Mouse (Mus musculus) forebrain, embryonic 10.5 days (tissue): ENCODE data around the gene Olfr930. TPM values are rescaled to one million over a fixed set of nuclear protein-coding genes. Genes with fewer than 3 reads are reported as not detected.

ENCODE experiments used
- DNase-seq: peaks from one replicate; pipeline ENCODE4 v3.0.0-alpha.2; 2017; ENCODE audit warnings: low spot score; ENCODE audit errors: extremely low spot score
- H3K27ac ChIP-seq: fragments of 300-500 bp; sonication (generic); 2 replicates; pipeline ENCODE4 v1.5.1; 2016; ENCODE audit warnings: mild to moderate bottlenecking
- H3K27me3 ChIP-seq: fragments of 300-500 bp; sonication (generic); 2 replicates; pipeline ENCODE4 v1.6.1; 2016; ENCODE audit warnings: mild to moderate bottlenecking; ENCODE audit not compliant: poor library complexity, severe bottlenecking
- H3K36me3 ChIP-seq: fragments of 300-500 bp; sonication (generic); replicated peaks from 2 replicates; pipeline ENCODE4 v1.6.1; 2016; ENCODE audit warnings: mild to moderate bottlenecking, moderate library complexity
- H3K4me1 ChIP-seq: fragments of 300-500 bp; sonication (generic); 2 replicates; pipeline ENCODE4 v1.6.1; 2016
- H3K4me3 ChIP-seq: fragments of 300-500 bp; sonication (generic); 2 replicates; pipeline ENCODE4 v1.5.1; 2016; ENCODE audit warnings: mild to moderate bottlenecking, moderate library complexity
- H3K9me3 ChIP-seq: fragments of 300-500 bp; sonication (generic); 2 replicates; pipeline ENCODE4 v1.6.1; 2016; ENCODE audit warnings: mild to moderate bottlenecking, moderate library complexity
- WGBS: fragments of 180-500 bp; shearing (Covaris S2); methylation state at CpG from one replicate; pipeline ENCODE4 v1.1.7; 2016; 5-methylcytosine and 5-hydroxymethylcytosine counted together
- polyA plus RNA-seq: library from polyadenylated mRNA; unstranded; fragments of >200 nt; fragmentation: Nextera tagmentation; extraction: Ambion mirVana; gene quantifications from 2 replicates; pipeline ENCODE4 v1.2.1, GENCODE M21; 2016

Gene Olfr930
- polyA plus RNA-seq, result not detected in 2 replicates

- no peaks in the 10 kb centered on the region for H3K27me3 ChIP-seq
- H3K4me3 ChIP-seq, result no peak within 1 kb of the TSS
- no peaks in the 10 kb centered on the region for H3K9me3 ChIP-seq
- no peaks in the 10 kb centered on the region for H3K36me3 ChIP-seq
- no peak for DNase-seq
- no peaks in the 10 kb centered on the region for H3K4me1 ChIP-seq
- H3K27ac ChIP-seq, result no peak within 1 kb of the TSS
These were observed at the start of gene Olfr930 for GRCm38 (mm10) chr9:38929509-38929908. Gene Olfr930 (plus strand): TSS chr9:38929809.

GRCm38 (mm10) chr9:38953401-38954123, 24.0 kb downstream of the Olfr930 start:
- 88% methylated on average over 7 of the region's 7 CpGs for WGBS
- Histone ChIP-seq H3K27me3 (no peaks in the 10 kb centered on the region), H3K4me1 (no peaks in the 10 kb centered on the region), H3K4me3 (no peak overlapping the region), H3K27ac (no peak overlapping the region), H3K9me3 (no peaks in the 10 kb centered on the region), H3K36me3 (no peaks in the 10 kb centered on the region)
- no peak for DNase-seq

- H3K4me1 ChIP-seq, result no peaks in the 10 kb centered on the region
- no peaks in the 10 kb centered on the region for H3K27me3 ChIP-seq
- no peak for DNase-seq
- no peaks in the 10 kb centered on the region for H3K9me3 ChIP-seq
- WGBS, result 85% methylated on average over 4 of the region's 4 CpGs
- no peak overlapping the region for H3K27ac ChIP-seq
- no peaks in the 10 kb centered on the region for H3K36me3 ChIP-seq
- H3K4me3 ChIP-seq, result no peak overlapping the region
These were observed 24.5 kb downstream of the Olfr930 start for GRCm38 (mm10) chr9:38954124-38954416.

DNA sequence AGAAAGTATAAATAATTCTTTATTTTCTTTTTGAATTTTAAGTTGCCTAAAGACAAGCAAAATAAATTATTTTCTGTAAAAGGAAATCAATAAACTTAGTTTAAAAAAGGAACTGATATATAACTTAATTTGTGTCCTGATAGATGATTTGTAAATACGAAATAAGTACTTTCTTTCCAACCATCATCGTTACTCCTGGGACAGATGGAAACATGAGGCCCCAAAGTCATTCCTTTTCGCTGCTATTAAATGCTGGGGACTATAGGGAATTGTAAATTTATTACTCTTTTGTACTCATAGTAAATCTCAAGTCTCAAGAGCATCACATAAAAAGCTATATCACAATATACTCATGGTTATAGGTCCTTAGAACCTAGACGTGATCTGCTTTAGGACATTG, 42.4 kb downstream of the Olfr930 start, which contains the start of gene Olfr933:
Olfr933 (plus strand) TSS at position 301 of the 400 bp plus-strand sequence.
- no peaks in the 10 kb centered on the region for H3K4me1 ChIP-seq
- WGBS, result 89% methylated on average over 4 of the region's 4 CpGs

More for the DNA sequence above, 42.4 kb downstream of the Olfr930 start, which contains the start of gene Olfr933:
- no peak for DNase-seq
- Histone ChIP-seq H3K9me3 (no peaks in the 10 kb centered on the region), H3K27me3 (no peaks in the 10 kb centered on the region), H3K27ac (no peak within 1 kb of the TSS), H3K4me3 (no peak within 1 kb of the TSS), H3K36me3 (no peaks in the 10 kb centered on the region)

Other genes starting within 250 kb of the Olfr930 start
- not detected in 2 replicates for gene Olfr919, start 226.1 kb upstream of the Olfr930 start, polyA plus RNA-seq
- 5.0 and 5.1 TPM in 2 replicates for gene Vwa5a, start 211.5 kb upstream of the Olfr930 start, polyA plus RNA-seq
- gene Olfr920, start 177.5 kb upstream of the Olfr930 start, polyA plus RNA-seq, result not detected in 2 replicates
- gene Olfr921, start 156.7 kb upstream of the Olfr930 start, polyA plus RNA-seq, result not detected in 2 replicates
- gene Olfr922, start 115.2 kb upstream of the Olfr930 start, polyA plus RNA-seq, result not detected in 2 replicates
- not detected in 2 replicates for gene Olfr923, start 103.3 kb upstream of the Olfr930 start, polyA plus RNA-seq
- gene Olfr924, start 85.4 kb upstream of the Olfr930 start, polyA plus RNA-seq, result not detected in 2 replicates
- gene Olfr26, start 74.7 kb upstream of the Olfr930 start, polyA plus RNA-seq, result not detected in 2 replicates
- not detected in 2 replicates for gene Olfr926, start 52.7 kb upstream of the Olfr930 start, polyA plus RNA-seq
- not detected in 2 replicates for gene Olfr933, start 42.5 kb downstream of the Olfr930 start, polyA plus RNA-seq
- gene Olfr934, start 58.5 kb downstream of the Olfr930 start, polyA plus RNA-seq, result not detected in 2 replicates
- gene Olfr935, start 69.9 kb downstream of the Olfr930 start, polyA plus RNA-seq, result not detected in 2 replicates
- gene Olfr146, start 93.6 kb downstream of the Olfr930 start, polyA plus RNA-seq, result not detected in 2 replicates
- gene Olfr937, start 135.1 kb downstream of the Olfr930 start, polyA plus RNA-seq, result not detected in 2 replicates
- gene Olfr938, start 149.1 kb downstream of the Olfr930 start, polyA plus RNA-seq, result not detected in 2 replicates
- gene Olfr27, start 198.3 kb downstream of the Olfr930 start, polyA plus RNA-seq, result not detected in 2 replicates
- gene Olfr943, start 236.5 kb downstream of the Olfr930 start, polyA plus RNA-seq, result not detected in 2 replicates